Mouse (Mus musculus): Measurements from ENCODE around the gene Milr1.
"Not testable (repeated sequence)": the region's sequence is repeated elsewhere in the genome, so short reads cannot be mapped to it uniquely, and the experiment has no call there.

The Milr1 gene
- long read RNA-seq, experiment 1, partial matches to known transcripts: 0 of 2 reads
- long read RNA-seq, experiment 1, other reads (novel, unspliced or antisense): 0 of 2 reads
- long read RNA-seq, experiment 2: 0 reads

GRCm38 (mm10) chr11:106751039-106752018, at the start of gene Milr1:
Gene Milr1 (plus strand): TSS chr11:106751226.
- intact Hi-C loops (cut with DNase I): loop anchor here (10.0 kb wide), 1 partner anchor 217 kb away; no protein-coding TSS in a partner anchor

- intact Hi-C loops (cut with DNase I): no loop called here
These were observed 49.4 kb upstream of the Milr1 start for GRCm38 (mm10) chr11:106701589-106701988.

- intact Hi-C loops (cut with DNase I): no loop called here
These were observed 48.4 kb upstream of the Milr1 start for GRCm38 (mm10) chr11:106702584-106702983.

- intact Hi-C loops (cut with DNase I): no loop called here
These were observed 47.1 kb upstream of the Milr1 start for GRCm38 (mm10) chr11:106703931-106704330.

GRCm38 (mm10) chr11:106704399-106705111, 46.5 kb upstream of the Milr1 start:
- intact Hi-C loops (cut with DNase I): no loop called here

GRCm38 (mm10) chr11:106706212-106706611, 44.8 kb upstream of the Milr1 start:
- intact Hi-C loops (cut with DNase I): no loop called here

GRCm38 (mm10) chr11:106707085-106707484, 43.9 kb upstream of the Milr1 start:
- intact Hi-C loops (cut with DNase I): no loop called here

GRCm38 (mm10) chr11:106707866-106708265, 43.2 kb upstream of the Milr1 start:
- intact Hi-C loops (cut with DNase I): no loop called here

GRCm38 (mm10) chr11:106709227-106709985, 41.6 kb upstream of the Milr1 start:
- intact Hi-C loops (cut with DNase I): no loop called here

GRCm38 (mm10) chr11:106710789-106711188, 40.2 kb upstream of the Milr1 start:
- intact Hi-C loops (cut with DNase I): no loop called here

GRCm38 (mm10) chr11:106715066-106715465, 36.0 kb upstream of the Milr1 start:
- intact Hi-C loops (cut with DNase I): no loop called here

GRCm38 (mm10) chr11:106716568-106716967, 34.5 kb upstream of the Milr1 start:
- intact Hi-C loops (cut with DNase I): no loop called here

GRCm38 (mm10) chr11:106720379-106720778, 30.6 kb upstream of the Milr1 start:
- intact Hi-C loops (cut with DNase I): no loop called here

- intact Hi-C loops (cut with DNase I): no loop called here
These were observed 28.1 kb upstream of the Milr1 start for GRCm38 (mm10) chr11:106722831-106723361.

GRCm38 (mm10) chr11:106723611-106724125, 27.4 kb upstream of the Milr1 start:
- intact Hi-C loops (cut with DNase I): no loop called here

- intact Hi-C loops (cut with DNase I): no loop called here
These were observed 26.7 kb upstream of the Milr1 start for GRCm38 (mm10) chr11:106724176-106724915.

GRCm38 (mm10) chr11:106724916-106725235, 26.1 kb upstream of the Milr1 start:
- intact Hi-C loops (cut with DNase I): not testable (repeated sequence)

- intact Hi-C loops (cut with DNase I): no loop called here
These were observed 23.1 kb upstream of the Milr1 start for GRCm38 (mm10) chr11:106727967-106728366.

GRCm38 (mm10) chr11:106728402-106729366, 22.3 kb upstream of the Milr1 start:
- intact Hi-C loops (cut with DNase I): no loop called here
